Mouse (Mus musculus) megakaryocyte-erythroid progenitor cell, adult 5-6 weeks (primary cell): ENCODE results near the gene Pacsin2. TPM values are rescaled to one million over a fixed set of nuclear protein-coding genes. Genes with fewer than 3 reads are reported as not detected.
A peak's percentile ranks its signal among the peaks of the same experiment; 100 is the strongest.
"Not testable (repeated sequence)": the region's sequence is repeated elsewhere in the genome, so short reads cannot be mapped to it uniquely, and the experiment has no call there.

ENCODE experiments used
- ATAC-seq: replicated peaks from 2 replicates; pipeline ENCODE4 v1.8.0; 2016; ENCODE audit warnings: mild to moderate bottlenecking, inconsistent platforms; ENCODE audit not compliant: severe bottlenecking, poor library complexity, low FRiP score, low TSS enrichment
- total RNA-seq, 2 experiments: library from RNA; stranded (forward) in 1 of 2; stranded (reverse) in 1 of 2; fragments of 200-1000, 215-1000 nt in 1 of 2; fragments of >200 nt in 1 of 2; fragmentation: Nextera tagmentation in 1 of 2; gene quantifications; 2 replicates each; pipeline ENCODE4 v1.2.3; 2014 to 2017

The Pacsin2 gene
- total RNA-seq (2014; fragmentation: Nextera tagmentation), result 86.5 and 107 TPM in 2 replicates
- 123 and 138 TPM in 2 replicates for total RNA-seq (2017)

DNA sequence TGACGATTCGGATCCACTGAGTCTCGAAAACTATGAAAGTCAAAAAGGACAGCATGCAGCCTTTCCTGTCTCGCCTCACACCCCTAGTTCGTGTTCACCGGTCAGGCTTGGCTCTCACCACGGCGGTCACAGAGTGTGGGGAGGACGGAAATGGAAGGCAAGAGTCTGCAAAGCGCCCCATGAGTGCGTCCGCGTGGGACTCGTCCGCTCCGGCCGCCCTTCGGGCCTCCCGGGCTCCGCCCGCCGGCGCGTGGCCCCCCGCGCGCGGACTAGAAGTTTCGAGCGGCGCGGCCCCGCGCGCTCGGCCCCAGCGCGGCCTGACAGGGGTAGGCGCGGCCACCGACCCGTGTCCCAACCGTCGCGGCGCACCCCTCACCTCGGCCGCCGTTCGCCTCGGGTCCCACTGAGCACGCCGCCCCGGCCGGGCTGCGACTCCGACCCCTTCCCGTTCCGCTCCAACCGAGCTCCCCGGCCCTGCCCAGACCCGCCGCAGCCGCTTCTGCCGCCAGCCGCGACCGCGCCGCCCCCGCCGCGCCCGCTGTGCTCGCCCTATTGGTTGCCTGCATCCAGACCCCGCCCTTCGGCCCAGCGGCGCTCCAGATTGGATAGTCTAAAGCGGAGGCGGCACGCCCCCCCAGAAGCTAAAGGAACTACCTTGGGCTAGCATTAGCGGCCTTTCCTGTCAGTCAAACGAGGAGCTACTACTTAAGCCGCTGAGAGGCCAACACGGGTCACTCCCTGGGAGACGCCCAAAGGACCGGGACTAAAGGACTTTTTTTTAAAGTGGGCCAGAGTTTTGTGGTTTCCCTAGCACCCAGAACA lies at the start of gene Pacsin2:
Pacsin2 (minus strand) TSS at position 524 of the 822 bp plus-strand sequence.
- peak; percentile 98 for ATAC-seq

DNA sequence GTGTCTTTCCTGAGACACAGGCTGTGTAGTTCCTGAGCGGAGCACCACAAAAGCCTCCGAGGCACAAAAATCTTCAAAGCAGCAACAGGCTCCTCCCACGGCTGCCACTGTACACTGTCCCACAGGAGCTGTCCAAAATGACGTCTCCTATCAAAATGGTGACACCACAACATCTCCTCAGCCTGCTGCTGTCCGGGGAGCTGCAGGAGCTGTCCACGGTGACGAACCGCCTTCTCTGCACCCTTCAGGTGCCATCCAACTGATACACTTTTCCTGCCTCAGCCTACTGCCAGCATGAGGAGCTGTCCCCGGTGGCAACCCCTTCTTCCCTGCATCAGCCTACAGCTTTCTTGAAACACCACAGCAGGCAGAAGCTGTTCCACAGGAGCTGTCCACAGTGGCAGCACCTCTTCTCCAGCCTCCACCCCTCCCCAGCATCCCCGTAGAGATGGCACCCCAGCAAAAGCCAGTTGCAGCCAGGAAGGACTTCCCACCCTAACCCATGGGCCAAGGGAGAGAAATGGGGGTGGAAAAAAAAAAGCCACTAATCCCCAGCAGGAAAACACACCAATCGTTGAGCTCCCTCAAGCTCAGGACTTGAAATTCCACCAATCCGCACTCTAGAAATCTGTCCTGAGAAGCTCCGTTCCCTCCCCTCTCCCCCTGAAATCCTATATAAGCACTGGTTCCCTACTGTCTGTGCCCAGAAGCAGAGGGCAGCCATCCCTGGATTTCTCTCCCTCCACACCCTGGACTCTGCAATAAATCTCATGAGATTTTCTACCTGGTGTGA lies 48.3 kb upstream of the Pacsin2 start:
- ATAC-seq, result peak; percentile 31; the same call in 1 of the 2 replicates

DNA sequence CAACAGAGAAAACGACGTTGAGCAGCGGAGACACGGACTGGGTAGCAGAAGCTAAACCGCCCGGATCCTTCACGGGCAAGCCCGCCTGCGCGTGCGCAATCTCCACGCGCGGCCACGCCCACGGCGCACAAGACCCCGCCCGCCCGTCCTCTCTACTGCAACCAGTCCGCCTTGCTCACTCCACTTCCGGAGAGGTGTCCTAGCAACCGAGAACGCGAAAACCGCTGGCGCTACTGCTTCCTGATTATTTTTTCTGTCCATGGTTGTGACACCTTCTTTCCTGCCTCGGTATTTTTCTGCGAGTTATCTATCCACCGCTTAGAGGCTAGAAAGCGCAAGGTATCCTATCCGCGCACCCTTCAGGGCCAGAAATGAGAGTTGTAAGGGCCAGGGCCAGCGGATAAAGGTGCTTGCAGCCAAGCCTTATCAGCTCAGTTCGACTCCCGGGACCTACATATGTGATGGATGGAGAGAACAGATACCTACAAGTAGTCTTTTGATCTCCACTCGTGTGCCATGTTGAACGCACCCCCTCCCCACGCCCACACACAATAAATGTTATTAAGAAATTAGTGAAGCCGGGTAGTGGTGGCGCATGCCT lies 46.5 kb upstream of the Pacsin2 start, which contains the start of gene Ttll1:
Ttll1 (minus strand) TSS at position 89 of the 601 bp plus-strand sequence.
- ATAC-seq, result peak; percentile 96

GRCm38 (mm10) chr15:83509950-83510804 lies 45.8 kb upstream of the Pacsin2 start:
- ATAC-seq, result peak; percentile 28; the same call in 1 of the 2 replicates

GRCm38 (mm10) chr15:83501483-83501882 lies 37.1 kb upstream of the Pacsin2 start:
- ATAC-seq, result not testable (repeated sequence)

GRCm38 (mm10) chr15:83500352-83500751 lies 35.9 kb upstream of the Pacsin2 start:
- 0 out of 2 replicates have a peak, but pooled peaks have one; percentile 18 for ATAC-seq

DNA sequence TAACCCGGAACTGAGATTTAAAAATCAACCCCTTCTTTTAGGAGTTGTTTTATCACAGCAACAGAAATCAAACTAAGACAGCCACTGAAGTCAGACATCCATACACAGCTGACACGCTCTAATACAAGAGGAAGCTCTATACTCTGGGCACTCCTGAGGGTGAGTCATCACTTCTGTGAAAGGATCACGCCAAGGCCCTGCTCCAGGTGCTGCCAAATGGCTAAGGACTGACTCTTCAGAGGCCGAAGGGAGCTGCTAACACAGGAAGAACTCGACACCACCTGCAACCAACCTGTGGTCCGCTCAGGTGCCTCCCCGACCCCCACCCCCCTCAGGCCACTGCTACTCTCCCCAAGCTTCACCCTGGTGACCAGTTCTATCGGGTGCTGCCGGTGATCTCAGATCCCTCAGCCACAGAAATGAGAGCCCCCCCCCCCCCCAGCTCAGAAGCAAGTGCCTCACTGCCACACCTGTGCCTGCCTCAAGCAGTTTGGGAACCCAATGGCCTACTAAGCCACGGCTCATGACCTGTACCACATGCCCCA lies 34.9 kb upstream of the Pacsin2 start:
- no peak for ATAC-seq

GRCm38 (mm10) chr15:83497299-83497698 lies 32.9 kb upstream of the Pacsin2 start:
- no peak for ATAC-seq

DNA sequence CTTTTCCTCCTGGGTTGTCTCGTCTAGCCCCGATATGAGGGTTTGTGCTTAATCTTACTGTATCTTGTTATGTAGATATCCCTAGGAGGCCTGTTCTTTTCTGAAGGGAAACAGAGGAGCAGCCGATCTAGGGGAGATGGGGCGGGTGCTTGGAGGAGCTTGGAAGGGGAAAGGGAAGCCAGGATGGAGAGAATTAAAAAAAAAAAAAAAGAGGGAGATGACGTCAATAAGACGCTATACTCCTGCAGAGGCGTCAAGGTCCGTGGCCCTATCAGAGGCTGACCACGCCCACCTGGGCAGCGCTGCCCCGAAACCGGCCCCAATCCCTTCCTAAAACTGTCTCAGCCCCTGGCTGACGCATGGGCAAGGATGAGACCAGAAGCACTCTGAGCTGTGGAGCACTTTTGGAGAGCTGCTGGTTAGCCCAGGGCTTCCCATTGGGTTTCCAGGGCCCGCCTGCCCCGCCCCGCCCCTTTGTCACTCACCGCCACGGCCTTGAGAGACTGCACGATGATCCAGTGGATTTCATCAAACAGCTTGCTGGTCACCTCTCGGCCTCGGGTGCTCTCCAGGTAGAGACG lies 31.5 kb upstream of the Pacsin2 start:
- no peak for ATAC-seq

DNA sequence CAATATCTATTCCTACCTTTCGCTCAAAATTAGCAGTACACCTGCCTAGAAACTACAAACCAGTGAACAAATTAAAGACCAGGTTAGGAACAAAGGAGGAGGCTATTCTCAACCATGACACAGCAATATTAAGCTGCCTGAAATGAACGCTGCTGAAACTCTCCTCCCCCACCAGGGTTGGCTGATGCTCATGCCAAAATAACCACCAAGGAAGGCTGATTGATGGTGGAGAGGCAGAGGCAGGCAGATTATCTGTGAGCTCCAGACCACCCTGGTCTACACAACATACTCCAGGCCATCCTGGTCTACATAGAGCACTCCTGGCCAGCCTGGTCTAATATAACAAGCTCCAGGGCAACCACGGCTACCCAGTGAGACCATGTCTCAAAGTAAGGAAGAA lies 30.8 kb upstream of the Pacsin2 start:
- peak; percentile 60 for ATAC-seq

GRCm38 (mm10) chr15:83494572-83494920 lies 30.1 kb upstream of the Pacsin2 start:
- ATAC-seq, result no peak

DNA sequence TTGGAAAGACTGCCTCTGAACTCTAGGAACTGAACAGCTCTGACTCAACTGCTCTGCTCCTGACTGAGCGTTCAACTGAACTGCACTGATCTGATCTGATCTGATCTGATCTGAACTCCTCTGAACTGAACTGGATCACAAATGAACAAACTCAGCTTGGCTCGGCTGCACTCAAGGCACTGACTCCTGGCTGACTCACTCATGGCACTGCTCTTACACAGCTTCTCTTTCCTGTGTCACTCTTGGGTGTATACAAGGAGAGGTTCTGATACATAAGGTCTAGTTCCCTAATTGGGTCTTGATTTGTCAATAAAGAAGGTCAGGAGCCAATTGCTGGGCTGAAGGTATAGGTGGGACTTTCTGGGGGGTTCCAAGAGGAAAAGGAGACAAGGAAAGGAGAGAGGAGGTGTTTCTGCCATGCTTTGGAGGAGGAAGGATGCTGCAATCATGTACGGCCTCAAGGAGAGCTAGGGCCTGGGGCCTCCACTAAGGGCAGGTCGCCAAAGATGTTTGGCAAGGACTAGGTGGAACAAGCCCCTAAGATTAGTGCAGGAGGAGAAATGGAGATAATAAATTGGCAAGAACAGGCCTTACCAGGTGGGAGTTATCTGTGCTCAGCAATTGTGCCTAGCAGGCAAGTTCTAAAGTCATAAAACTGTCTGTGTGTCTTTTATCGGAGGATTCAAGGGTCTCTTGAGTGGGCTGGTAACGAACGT lies 29.6 kb upstream of the Pacsin2 start:
- ATAC-seq, result peak; percentile 79

- no peak for ATAC-seq
These were observed 27.5 kb upstream of the Pacsin2 start for GRCm38 (mm10) chr15:83491891-83492290.

DNA sequence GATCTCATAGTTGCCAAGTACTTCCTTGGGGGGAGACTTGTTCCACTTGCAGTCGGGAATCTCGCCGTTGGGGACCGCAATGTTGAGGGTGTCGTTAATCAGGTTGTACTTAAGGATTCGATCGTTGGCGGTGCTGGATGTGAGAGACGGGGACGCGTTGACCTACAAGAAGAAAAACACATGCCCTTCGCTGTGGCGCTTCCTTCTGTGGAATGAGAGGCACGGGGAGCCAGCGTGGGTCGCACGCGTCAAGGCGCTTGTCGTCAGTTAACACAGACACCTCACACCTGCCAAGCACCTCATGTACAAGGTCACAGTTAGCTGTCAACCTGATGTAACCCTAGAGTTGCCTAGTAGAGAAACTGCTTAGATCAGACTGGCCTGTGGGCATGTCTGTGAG lies 25.1 kb upstream of the Pacsin2 start:
- ATAC-seq, result no peak

GRCm38 (mm10) chr15:83487477-83488115 lies 23.2 kb upstream of the Pacsin2 start:
- ATAC-seq, result no peak

DNA sequence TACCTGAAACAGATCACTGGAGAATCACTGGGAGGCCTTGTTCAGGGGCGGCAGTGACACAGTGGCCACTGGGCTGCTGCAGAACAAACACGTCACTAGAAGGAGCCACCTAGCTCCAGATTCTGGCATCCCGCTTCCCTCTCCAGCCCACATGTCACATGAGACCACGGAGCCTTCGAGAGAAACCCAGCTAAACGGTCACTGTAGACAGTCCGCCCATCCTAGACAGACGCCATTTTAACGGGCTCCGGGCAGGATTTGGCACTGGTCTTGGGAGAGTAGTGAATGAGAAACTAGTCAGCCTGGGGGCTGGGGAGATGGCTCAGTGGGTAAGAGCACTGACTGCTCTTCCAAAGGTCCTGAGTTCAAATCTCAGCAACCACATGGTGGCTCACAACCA lies 19.9 kb upstream of the Pacsin2 start:
- no peak for ATAC-seq

DNA sequence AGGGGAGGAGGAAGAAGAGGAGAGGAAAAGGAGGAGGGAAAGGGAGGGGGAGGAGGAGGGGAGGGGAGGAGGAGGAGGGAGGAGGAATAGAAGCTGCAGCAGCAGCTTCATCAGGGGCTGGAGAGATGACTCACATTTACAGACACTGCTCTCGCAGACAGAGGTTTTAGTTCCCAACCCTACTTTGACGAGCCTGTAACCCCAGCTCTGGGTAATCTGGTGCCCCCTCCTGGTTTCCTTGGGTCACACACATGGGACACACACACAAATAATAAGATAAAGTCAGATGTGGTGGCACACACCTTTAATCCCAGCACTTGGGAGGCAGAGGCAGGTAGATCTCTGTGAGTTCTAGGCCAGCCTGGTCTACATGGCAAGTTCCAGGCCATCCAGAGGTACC lies 19.1 kb upstream of the Pacsin2 start:
- ATAC-seq, result peak; percentile 68; the same call in 1 of the 2 replicates
